Mouse (Mus musculus) liver, postnatal 0 days (tissue): ENCODE measurements around the gene Nlrx1.

ENCODE experiments used
- CTCF ChIP-seq: sonication (generic); IDR thresholded peaks from 2 replicates; pipeline ENCODE4 v1.5.1; 2016; ENCODE audit warnings: antibody characterized with exemption, low read depth
- EP300 ChIP-seq: IDR thresholded peaks from 2 replicates; pipeline ENCODE4 v1.6.1; 2016; ENCODE audit warnings: antibody characterized with exemption, low read depth, mild to moderate bottlenecking

DNA sequence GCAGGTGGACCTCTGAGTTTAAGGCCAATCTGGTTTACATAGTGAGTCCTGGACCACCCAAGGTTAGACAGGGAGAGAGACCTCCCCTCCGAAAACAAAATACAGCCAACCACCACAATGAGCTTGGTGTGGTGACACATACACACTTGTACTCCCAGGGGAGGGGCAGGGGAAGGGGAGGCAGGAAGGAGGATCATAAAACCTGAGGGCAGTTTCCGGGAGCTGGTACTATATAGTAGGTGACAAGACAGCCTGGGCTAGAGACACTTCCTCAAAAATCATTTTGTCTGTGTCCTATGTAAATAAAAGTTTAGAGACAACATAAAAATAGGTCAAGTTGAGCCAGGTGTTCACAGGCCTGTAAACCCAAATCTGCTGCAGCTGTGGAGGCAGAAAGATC lies 38.8 kb upstream of the Nlrx1 start:
- TF ChIP-seq CTCF (no peak), EP300 (no peak)
